Mouse (Mus musculus) embryo, embryonic 11 days (tissue): ENCODE measurements around the gene Slc39a11.
"Not testable (repeated sequence)": the region's sequence is repeated elsewhere in the genome, so short reads cannot be mapped to it uniquely, and the experiment has no call there.

Experiments
- DNase-seq: peaks from one replicate; pipeline ENCODE4 v3.0.0-alpha.2; 2015

The Slc39a11 gene

GRCm38 (mm10) chr11:113667122-113667521 is 17.2 kb upstream of the Slc39a11 start:
- DNase-seq = no peak

GRCm38 (mm10) chr11:113666648-113667047 is 16.8 kb upstream of the Slc39a11 start:
- no peak for DNase-seq

GRCm38 (mm10) chr11:113666205-113666604 is 16.3 kb upstream of the Slc39a11 start:
- no peak for DNase-seq

GRCm38 (mm10) chr11:113664279-113664678 is 14.4 kb upstream of the Slc39a11 start:
- DNase-seq = no peak

GRCm38 (mm10) chr11:113661835-113662351 is 12.0 kb upstream of the Slc39a11 start:
- DNase-seq = no peak

GRCm38 (mm10) chr11:113660940-113661339 is 11.1 kb upstream of the Slc39a11 start:
- DNase-seq = no peak

- DNase-seq = not testable (repeated sequence)
These were observed 10.3 kb upstream of the Slc39a11 start for GRCm38 (mm10) chr11:113660213-113660612.

GRCm38 (mm10) chr11:113658763-113659162 is 8.9 kb upstream of the Slc39a11 start:
- DNase-seq = no peak

GRCm38 (mm10) chr11:113658319-113658718 is 8.4 kb upstream of the Slc39a11 start:
- DNase-seq = no peak

- DNase-seq = no peak
These were observed 7.3 kb upstream of the Slc39a11 start for GRCm38 (mm10) chr11:113657221-113657620.

GRCm38 (mm10) chr11:113656511-113656932 is 6.6 kb upstream of the Slc39a11 start:
- DNase-seq = no peak

GRCm38 (mm10) chr11:113654561-113655270 is 4.8 kb upstream of the Slc39a11 start:
- DNase-seq = peak; percentile 48

- no peak for DNase-seq
These were observed 4.2 kb upstream of the Slc39a11 start for GRCm38 (mm10) chr11:113654105-113654504.

- no peak for DNase-seq
These were observed 2.6 kb upstream of the Slc39a11 start for GRCm38 (mm10) chr11:113652516-113652915.

- peak; percentile 69 for DNase-seq
These were observed 2.0 kb upstream of the Slc39a11 start for GRCm38 (mm10) chr11:113651907-113652273.

GRCm38 (mm10) chr11:113651206-113651906 is 1.5 kb upstream of the Slc39a11 start:
- DNase-seq = no peak

- no peak for DNase-seq
These were observed 1.1 kb downstream of the Slc39a11 start, which contains the start of gene Cog1 for GRCm38 (mm10) chr11:113648690-113649352. Gene Cog1, plus strand, starts transcription at chr11:113649169.

GRCm38 (mm10) chr11:113648152-113648551 is 1.7 kb downstream of the Slc39a11 start:
- DNase-seq = peak; percentile 89

- DNase-seq = no peak
These were observed 4.7 kb downstream of the Slc39a11 start for GRCm38 (mm10) chr11:113645181-113645580.

- DNase-seq = no peak
These were observed 11.2 kb downstream of the Slc39a11 start for GRCm38 (mm10) chr11:113638680-113639079.

GRCm38 (mm10) chr11:113634699-113635121 is 15.2 kb downstream of the Slc39a11 start:
- no peak for DNase-seq

GRCm38 (mm10) chr11:113633398-113633797 is 16.5 kb downstream of the Slc39a11 start:
- DNase-seq = no peak

- DNase-seq = no peak
These were observed 17.6 kb downstream of the Slc39a11 start for GRCm38 (mm10) chr11:113632303-113632702.
